Mouse (Mus musculus) gastrocnemius, adult 2 months (tissue): ENCODE measurements around the gene Ranbp17. TPM values are rescaled to one million over a fixed set of nuclear protein-coding genes. Genes with fewer than 3 reads are reported as not detected.

Experiments used
- DNase-seq: peaks from one replicate; pipeline ENCODE4 v3.0.0; 2022
- H3K27ac ChIP-seq: fragments of 200-600 bp; 2 replicates; pipeline ENCODE4 v1.8.1; 2022; ENCODE audit warnings: mild to moderate bottlenecking
- H3K4me3 ChIP-seq: fragments of 200-600 bp; 2 replicates; pipeline ENCODE4 v1.8.1; 2022; ENCODE audit warnings: mild to moderate bottlenecking, moderate library complexity
- CTCF ChIP-seq: fragments of 200-600 bp; IDR thresholded peaks from 2 replicates; pipeline ENCODE4 v1.8.1; 2022; ENCODE audit warnings: antibody characterized with exemption, mild to moderate bottlenecking, moderate library complexity
- intact Hi-C: fragments of 180-260 bp; cut with DNase I; formaldehyde crosslinking; loops from one replicate; pipeline ENCODE4 v1.15.1; 2025
- total RNA-seq, 2 experiments: library from RNA; stranded (reverse); gene quantifications; 2 replicates each; pipeline ENCODE4 v1.2.3; 2021

Gene Ranbp17
- total RNA-seq, 2 experiments from 2014 or later: 0.31 to 0.64 TPM

DNA sequence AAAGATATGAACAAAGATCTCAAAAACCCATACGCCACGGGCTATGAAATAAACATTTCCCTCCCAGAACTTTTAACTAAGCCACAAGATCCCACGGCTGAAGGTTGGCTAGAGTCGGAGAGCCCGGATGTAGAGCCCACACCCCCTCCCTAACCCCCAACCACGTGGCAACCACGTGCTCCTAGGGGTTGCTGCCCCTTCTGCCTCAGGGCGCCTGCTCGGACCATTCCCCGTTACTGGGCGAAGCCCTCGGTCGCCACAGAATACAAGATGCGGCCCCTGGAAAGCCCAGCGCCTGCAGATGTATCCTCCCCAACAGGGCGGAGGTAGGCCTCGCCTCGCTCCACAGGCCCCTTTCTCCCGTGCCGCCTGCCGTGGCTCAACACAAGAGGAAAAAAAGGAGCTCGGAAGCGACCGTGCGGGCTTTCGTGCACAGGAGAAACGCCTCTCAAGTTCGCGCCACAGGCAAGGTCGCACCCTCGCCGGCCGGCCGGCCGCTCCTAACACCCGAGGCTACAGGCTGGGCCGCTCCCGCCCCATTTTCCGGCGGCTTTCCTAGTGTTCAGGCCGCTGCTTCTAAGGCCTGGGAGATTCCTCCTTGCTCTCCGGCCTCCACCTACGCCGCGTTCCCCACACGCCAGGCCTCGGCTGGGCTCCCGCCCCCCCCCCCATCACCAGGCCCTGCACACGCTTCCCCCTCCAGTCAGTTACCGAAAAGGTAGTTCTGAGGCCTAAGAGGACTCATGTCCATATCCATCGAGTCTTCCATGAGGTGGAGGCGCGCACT lies 351.1 kb downstream of the Ranbp17 start:
- intact Hi-C loops: no loop called here
- peak overlapping the region; percentile 96 for H3K27ac ChIP-seq
- TF ChIP-seq CTCF: no peak

More for the DNA sequence above, 351.1 kb downstream of the Ranbp17 start:
- H3K4me3 ChIP-seq: peak overlapping the region; percentile 97
- DNase-seq: peak; percentile 78

Other genes starting within 250 kb of the Ranbp17 start
- not detected for gene Gm12117, start 237.0 kb downstream of the Ranbp17 start, total RNA-seq
- not detected for gene Gabrp, start 65.2 kb upstream of the Ranbp17 start, total RNA-seq
- gene D130052B06Rik, start 85.6 kb upstream of the Ranbp17 start, total RNA-seq: not detected